Mouse (Mus musculus): ENCODE measurements around the gene Gale. TPM values are rescaled to one million over a fixed set of nuclear protein-coding genes. Genes with fewer than 3 reads are reported as not detected.
A peak's percentile ranks its signal among the peaks of the same experiment; 100 is the strongest.

Gale gene
- total RNA-seq (2014; fragmentation: Nextera tagmentation) (13.8 and 22.1 TPM in 2 replicates), total RNA-seq (2017) (6.5 and 8.1 TPM in 2 replicates)

DNA sequence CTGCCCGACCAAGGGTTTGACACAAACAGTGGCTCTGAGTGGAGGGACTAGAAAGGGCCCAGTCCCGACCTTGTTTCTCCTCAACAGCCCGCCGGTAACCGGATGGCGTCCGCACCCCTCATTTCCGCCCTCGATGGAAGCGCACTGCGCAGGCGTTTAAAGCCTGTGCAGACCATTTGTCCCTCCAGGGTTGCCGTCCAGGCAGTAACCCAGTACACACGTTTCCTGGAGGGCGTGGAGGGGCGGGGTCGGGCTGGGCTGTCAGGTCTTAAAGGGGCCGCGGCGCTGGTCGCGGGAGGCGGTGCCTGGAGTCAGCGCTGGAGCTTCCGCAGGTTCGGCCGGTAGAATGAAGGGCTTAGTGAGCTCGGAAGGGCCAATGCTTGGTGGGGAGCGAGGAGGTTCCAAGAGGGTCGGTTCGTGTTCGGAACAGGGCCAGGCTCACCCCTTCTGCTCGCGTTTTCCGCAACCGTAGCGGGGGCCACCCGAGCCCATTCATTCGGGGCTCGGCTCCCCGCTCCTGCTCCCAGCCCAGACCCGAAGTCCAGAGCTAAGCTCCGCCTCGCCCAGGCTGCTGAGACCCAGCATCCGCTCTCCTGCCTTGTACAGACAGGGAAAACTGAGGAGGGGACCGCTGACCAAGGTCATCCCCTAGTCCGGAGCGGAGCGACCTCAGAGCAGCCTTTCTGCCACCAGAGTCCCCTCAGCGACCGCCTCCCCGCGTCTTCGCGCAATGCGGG is at the start of gene Gale:
TSS of gene Gale (plus strand) at position 271 of the 737 bp plus-strand sequence.
- ATAC-seq (replicated peaks; ENCODE audit: low FRiP score, low TSS enrichment, poor library complexity, severe bottlenecking) = peak; percentile 73

DNA sequence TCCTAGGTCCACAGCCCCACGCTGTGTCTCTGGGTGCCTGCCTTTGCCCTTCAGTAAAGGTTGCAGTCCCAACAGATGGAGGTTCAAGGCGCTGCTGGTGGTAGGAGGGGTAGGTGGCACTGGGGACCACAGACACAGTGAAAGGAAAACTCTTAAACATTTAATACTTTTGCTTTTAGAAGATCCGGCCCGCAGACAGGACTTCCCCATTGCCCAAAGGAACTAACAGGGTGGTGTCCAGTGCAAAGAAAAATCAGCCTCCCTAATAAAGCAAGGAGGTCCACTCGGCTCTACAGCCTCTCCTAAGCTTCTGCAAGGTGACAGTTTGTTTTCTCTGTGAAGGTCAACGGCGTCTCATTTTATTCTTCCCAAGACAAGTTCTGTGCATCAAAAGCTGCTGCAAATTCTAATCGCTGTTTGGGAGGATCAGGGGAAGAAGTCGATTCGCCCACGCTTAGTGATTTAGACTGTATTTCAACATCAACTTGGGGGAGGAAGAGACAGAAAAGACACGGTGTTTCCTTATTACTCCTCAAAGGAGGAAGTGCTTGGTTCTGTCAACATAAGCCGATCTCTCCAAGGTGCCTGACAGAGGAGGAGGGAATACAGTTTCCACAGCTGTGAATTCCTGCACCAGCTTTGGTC is 44.8 kb upstream of the Gale start:
- no peak for ATAC-seq (replicated peaks; ENCODE audit: low FRiP score, low TSS enrichment, poor library complexity, severe bottlenecking)

DNA sequence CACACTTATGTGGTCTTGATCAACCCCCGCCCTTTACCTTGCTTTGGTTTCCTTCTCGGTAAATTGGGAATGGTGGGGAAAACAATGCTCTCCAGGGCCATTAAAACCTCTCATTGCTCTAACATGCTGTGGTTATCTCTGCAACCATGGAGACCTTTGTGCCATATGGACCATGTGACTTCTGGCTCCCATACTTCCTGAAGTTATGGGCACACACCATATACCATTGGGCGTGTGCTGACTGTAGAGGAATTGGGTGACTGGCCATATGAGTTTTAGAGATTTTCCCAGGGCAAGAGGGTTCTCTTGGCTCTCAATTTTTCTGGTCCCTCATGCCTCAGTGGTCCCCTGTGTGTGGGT is 44.3 kb upstream of the Gale start:
- no peak for ATAC-seq (replicated peaks; ENCODE audit: low FRiP score, low TSS enrichment, poor library complexity, severe bottlenecking)

DNA sequence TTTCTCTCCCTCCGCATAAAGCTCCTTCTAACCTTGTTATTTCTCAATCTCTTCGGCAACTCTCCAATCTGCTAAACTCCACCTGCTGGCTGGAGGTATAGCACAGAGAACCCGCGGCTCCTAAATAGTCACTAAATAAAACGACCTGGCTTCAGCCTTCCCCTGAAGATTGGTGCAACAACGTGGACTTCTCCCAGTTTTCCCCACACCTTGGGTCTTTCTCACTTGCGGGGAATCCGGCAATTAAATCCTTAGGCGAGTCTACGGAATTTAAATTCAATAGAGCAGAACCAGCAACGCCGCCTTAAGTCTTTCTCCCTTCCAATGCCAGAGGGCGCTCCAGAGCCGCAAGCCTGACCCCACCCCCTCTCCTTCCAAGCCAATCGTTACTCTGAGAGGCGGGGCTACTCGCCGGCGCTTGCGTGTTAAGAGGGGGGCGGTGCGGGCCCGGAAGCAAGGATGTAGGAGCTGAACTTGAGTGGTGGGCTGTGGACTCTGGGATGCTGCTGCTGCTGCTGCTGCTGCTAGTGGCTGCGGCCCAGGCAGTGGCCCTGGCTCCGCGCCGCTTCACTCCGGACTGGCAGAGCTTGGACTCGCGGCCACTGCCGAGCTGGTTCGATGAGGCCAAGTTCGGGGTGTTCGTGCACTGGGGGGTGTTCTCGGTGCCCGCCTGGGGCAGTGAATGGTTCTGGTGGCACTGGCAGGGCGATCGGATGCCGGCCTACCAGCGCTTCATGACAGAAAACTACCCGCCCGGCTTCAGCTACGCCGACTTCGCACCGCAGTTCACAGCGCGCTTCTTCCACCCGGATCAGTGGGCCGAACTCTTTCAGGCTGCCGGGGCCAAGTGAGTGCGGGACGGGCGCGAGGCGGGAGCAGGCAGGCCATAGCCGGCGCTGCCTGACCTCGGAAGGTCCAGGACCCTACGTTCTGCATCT is 43.0 kb upstream of the Gale start, which contains the start of gene Fuca1:
TSS of gene Fuca1 (plus strand) at position 432 of the 938 bp plus-strand sequence.
- peak; percentile 91 for ATAC-seq (replicated peaks; ENCODE audit: low FRiP score, low TSS enrichment, poor library complexity, severe bottlenecking)

DNA sequence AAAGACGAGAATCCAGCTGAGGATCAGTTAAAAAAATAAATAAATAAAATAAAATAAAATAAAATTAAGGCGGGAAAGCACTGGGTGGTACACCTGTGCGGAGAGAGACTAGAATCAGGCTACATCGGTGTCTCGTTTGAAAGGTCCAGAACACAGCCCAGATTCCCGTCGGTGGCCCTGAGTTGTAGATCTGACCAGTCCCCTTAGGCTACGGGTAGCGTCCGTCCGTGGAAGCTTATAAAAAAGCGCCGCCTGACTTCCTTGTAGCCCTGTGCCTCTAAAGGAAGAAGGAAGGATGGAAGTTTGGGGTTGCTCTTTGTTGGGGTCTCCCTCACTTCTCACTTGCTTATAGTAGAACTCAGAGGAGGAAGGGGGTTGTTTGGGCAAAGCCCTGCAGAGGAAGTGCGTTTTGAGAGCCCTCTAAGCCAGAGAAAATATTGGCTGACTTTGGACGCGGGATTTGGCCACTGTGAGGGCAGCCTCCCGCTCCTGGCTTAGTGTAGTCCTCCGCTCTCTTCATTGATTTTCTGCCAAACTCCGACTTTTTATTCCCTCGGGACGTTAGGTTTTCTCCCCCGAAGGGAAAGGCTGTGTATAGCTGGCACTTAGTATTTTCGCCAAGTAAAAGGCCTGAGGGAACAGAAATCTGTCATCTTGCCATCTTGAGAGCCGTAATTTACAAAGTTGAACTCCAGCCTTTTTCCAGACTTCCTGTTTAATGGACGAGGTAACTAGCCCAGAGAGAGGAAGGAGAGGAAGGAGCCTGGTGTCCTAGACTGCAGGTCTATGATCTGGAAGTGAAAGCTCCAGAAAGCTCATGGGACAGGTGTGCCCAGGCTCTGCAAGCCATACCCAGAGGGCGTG is 42.0 kb upstream of the Gale start:
- no peak for ATAC-seq (replicated peaks; ENCODE audit: low FRiP score, low TSS enrichment, poor library complexity, severe bottlenecking)

DNA sequence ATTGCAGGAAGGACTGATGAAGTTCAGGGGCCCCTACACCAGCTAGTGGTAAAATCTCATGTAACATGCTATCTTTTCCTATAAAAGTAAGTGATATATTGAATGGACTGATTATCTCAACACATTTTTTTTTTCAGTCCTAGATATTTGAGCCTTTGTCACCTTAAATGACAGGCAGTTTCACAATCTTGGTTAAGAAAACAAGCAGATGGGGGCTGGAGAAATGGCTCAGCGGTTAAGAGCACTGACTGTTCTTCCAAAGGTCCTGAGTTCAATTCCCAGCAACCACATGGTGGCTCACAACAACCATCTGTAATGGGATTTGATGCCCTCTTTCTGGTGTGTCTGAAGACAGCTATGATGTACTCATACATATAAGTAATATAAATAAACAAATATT is 41.3 kb upstream of the Gale start:
- ATAC-seq (replicated peaks; ENCODE audit: low FRiP score, low TSS enrichment, poor library complexity, severe bottlenecking) = no peak

DNA sequence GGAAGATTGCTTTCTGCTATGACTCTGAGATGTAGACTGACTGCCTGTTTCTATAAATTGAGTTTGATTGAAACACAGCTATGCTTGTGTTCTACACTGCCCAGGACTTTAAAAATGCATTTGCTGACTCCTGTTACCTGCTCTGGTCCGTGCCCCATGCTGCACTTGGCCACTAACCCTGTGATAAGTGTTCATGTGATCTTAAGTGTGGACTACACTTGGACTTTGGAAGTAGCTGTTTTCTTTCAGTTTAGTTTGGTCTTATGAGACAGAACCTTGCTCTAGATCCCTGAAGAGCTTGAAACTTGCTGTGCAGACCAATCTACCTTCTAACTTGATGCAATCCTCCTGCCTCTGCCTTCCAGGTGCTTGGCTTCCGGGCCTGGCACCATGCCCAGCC is 39.1 kb upstream of the Gale start:
- ATAC-seq (replicated peaks; ENCODE audit: low FRiP score, low TSS enrichment, poor library complexity, severe bottlenecking) = no peak

DNA sequence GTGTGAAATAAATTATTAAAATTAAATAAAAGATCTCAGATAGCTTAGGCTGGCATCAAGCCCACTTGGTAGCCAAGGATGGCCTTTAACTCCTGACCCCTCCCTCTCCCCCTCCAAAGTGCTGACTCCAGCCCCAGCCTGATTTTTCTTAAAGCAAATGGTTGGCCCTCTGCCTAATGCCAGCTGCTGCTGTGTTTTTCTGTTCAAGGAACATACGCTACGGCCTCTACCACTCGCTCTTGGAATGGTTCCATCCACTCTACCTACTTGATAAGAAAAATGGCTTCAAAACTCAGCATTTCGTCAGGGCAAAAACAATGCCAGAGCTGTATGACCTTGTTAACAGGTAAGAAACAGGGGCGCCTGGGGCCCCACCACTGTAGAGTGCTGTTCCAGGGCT is 38.2 kb upstream of the Gale start:
- no peak for ATAC-seq (replicated peaks; ENCODE audit: low FRiP score, low TSS enrichment, poor library complexity, severe bottlenecking)

DNA sequence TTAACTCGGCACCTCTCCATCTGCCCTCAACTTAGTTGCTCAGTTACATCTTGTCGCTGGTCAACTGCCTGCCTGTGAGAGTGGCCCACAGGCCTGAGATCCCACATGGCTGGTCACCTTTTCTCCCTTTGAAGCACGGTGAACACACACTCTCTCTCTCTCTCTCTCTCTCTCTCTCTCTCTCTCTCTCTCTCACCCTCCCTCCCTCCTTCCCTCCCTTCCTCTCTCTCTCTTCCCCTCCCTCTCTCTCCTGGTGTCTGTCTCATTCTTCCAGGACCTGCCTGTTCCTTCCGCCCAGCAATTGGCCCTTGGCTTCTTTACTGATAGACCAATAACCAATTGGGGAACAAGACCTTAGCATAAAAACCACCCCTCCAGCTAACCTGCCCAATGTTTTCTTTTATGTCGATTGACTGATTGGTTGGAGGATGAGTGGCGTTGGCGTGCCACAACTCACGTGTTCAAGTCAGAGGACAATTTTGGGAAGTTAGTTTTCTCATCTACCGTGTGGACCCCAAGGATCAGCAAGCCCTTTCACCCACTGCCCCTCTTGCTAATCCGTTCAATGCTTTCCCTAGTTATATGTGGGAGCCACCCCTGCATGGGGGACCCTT is 37.2 kb upstream of the Gale start:
- no peak for ATAC-seq (replicated peaks; ENCODE audit: low FRiP score, low TSS enrichment, poor library complexity, severe bottlenecking)

DNA sequence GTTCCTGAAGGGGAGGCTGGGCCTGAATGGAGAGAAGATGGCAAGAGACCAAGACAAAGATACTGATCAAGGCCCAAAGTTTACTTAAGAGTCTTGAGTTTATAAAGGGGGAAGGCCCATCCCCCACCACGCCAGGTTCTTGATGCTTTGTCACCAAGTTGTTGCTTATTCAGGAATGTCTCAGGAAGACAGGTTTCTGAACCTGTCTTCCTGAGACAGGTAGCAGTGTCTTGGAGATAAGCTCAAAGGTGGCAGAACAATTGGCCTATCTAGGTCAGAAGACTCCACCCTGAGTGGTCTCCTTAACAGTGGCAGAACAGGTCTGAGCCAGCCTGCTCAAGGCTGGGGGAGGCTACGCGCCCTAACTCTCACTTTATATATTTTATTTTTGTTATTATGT is 36.7 kb upstream of the Gale start:
- ATAC-seq (replicated peaks; ENCODE audit: low FRiP score, low TSS enrichment, poor library complexity, severe bottlenecking) = no peak

DNA sequence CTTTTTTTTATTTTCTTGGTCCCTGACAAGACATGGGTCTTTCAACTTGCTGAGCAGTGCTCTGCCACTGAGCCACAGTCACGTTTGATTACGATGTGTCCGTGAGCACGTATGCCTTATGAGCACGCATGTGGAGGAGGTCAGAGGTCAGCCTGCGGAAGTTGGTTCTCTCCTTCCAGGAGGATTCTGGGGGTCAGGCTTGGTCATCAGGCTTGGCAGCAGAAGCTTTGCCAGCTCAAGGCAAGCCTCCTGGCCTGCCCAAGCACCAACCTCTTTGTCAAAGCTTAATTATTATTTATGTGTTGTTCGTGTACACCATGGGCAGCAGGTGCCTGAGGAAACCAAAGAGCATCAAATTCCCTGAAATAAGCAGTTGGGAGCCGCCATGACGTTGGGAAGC is 35.2 kb upstream of the Gale start:
- ATAC-seq (replicated peaks; ENCODE audit: low FRiP score, low TSS enrichment, poor library complexity, severe bottlenecking) = no peak

DNA sequence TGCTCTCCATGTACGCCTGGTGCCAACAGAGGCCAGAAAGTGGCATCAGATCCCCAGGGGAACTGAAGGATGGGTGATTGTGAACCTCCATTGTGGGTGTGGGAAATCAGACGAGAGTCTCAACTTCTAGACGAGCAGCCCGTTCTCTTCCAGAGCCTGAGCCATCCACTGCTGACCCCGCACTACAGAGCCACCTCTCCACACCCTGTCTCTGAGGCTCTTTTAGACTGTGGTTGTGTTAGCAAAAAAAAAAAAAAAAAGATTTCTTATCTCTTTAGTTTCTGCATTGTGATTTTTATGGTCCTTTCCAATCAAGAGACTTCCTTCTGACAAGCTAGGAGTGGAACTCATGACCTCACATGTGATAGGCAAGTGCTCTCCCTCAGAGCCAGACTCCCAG is 34.1 kb upstream of the Gale start:
- ATAC-seq (replicated peaks; ENCODE audit: low FRiP score, low TSS enrichment, poor library complexity, severe bottlenecking) = no peak

DNA sequence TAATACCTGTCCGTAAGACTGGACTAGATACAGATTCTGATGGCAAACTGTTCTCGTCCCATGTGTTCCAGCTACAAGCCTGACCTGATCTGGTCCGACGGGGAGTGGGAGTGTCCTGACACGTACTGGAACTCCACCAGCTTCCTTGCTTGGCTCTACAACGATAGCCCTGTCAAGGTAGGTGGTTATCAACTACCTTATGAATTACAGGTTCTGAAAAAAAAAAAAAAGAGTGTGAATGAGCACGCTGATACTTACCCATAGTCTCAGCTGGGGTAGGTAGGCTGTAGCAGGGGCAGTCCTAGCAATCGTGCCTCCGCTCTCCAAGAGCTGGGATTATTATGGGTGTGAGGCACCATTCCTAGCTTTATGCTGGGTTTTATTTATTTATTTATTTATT is 33.7 kb upstream of the Gale start:
- ATAC-seq (replicated peaks; ENCODE audit: low FRiP score, low TSS enrichment, poor library complexity, severe bottlenecking) = no peak

DNA sequence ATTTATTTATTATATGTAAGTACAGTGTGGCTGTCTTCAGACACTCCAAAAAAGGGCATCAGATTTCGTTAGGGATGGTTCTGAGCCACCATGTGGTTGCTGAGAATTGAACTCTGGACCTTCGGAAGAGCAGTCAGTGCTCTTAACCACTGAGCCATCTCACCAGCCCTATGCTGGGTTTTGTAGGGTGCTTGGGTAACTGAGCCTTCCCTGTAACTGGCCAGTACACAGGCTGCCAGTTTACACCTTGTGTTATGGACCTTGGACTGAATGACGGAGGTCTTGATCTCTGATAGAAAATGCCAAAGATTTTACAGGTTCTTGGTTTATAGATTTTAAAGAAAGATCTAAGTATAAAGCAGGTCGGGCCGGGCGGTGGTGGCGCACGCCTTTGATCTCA is 33.3 kb upstream of the Gale start:
- ATAC-seq (replicated peaks; ENCODE audit: low FRiP score, low TSS enrichment, poor library complexity, severe bottlenecking) = no peak

DNA sequence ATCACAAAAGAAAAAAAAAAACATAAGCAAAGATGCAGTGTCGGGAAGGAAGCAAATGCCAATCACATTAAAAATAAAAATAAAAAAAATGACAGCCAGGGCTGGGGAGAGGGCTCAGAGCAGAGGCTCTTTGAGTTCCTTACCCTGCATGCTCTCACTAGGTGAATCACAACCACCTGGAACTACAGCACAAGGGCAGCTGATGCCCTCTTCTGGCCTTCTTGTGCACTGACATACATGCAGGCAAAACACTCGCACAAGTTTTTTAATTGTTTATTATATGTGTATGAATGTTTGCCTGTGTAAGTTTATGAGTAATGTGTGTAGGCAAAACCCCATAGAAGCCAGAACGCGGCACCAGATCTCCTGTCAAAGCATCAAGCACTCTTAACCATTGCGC is 31.7 kb upstream of the Gale start:
- peak; percentile 42; the same call in 1 of the 2 replicates for ATAC-seq (replicated peaks; ENCODE audit: low FRiP score, low TSS enrichment, poor library complexity, severe bottlenecking)

DNA sequence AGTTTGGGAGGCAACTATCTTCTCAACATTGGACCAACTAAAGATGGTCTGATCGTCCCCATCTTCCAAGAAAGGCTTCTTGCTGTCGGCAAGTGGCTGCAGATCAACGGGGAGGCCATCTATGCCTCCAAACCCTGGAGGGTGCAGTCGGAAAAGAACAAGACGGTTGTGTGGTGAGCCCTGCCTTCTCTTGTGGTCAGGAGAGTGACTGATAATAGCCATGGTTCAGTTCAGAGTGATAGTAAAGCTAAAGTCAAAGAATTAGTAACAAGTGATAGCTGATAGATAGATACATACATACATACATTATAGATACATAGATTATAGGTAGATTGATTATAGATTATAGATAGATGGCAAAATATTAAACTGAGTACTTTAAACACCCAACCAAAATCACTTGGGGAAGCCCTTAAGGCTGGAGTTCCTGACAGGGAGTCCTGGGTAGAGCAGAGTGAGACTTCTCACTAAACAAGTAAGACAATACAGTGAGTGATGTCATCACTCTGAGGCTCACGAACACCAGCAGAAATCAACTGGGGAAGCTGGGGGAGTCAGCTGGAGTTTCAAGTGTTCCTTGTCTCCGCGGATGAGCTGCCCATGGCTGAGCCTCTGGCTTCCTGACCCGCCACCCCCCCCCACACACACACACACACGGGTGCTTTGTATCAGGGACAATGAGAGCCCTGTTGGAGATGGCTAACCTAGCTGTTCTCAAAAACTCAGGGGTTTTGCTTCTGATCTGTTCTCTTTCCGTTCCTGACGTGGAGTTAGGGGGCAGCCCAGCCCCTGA is 28.6 kb upstream of the Gale start:
- ATAC-seq (replicated peaks; ENCODE audit: low FRiP score, low TSS enrichment, poor library complexity, severe bottlenecking) = peak; percentile 72

DNA sequence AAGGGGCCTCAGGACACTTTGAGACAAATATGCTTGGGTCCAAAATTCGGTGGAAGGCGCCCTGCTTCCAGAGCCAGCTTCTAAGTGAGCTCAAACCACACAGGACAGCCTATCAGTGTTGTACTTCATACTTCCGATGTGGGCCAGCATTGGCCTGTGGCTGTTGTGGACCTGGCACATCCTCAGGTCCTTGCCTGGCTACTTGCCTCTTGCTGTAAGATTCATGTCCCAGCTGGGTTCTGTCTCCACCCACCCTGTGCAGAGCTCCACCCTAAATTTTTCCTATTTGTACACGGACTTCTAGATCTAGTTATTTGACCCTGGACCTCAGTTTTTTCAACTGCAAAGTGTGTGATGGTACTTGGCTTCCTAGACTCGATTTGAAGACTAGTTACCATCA is 28.0 kb upstream of the Gale start:
- ATAC-seq (replicated peaks; ENCODE audit: low FRiP score, low TSS enrichment, poor library complexity, severe bottlenecking) = no peak

DNA sequence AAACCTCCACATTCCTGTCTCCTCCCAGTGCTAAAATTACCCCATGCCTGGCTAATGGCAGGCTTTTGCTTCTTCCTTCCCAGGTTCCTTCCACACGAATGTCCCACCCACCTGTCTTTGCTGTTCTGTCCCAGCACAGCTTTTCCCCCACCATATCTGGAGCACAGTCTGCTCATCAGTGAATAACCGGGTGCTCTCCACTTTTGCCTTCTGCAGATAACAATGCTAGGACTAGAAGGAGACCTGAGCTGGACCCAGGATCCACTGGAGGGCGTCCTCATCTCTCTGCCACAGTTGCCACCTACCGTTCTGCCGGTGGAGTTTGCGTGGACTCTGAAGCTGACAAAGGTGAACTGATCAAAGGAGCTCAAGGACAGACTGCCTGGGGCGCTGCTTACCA is 24.7 kb upstream of the Gale start:
- peak; percentile 50 for ATAC-seq (replicated peaks; ENCODE audit: low FRiP score, low TSS enrichment, poor library complexity, severe bottlenecking)

Measured in megakaryocyte-erythroid progenitor cell, adult 5-6 weeks (primary cell).